Mouse (Mus musculus) lung, adult 2 months (tissue): ENCODE results near the gene Klhdc10.

Source experiments
- CTCF ChIP-seq: fragments of 200-500 bp; IDR thresholded peaks from 2 replicates; pipeline ENCODE4 v1.5.1; 2011; ENCODE audit warnings: mild to moderate bottlenecking, low read length, control low read depth; ENCODE audit not compliant: insufficient read depth
- POLR2A ChIP-seq: fragments of 200-500 bp; IDR thresholded peaks from 2 replicates; pipeline ENCODE4 v1.6.1; 2011; ENCODE audit warnings: low read depth, mild to moderate bottlenecking, control low read depth, low read length, borderline replicate concordance; ENCODE audit errors: extremely low read depth

- TF ChIP-seq POLR2A, result no peak
- TF ChIP-seq CTCF, result no peak
Measured at GRCm38 (mm10) chr6:30477784-30478183, 76.1 kb downstream of the Klhdc10 start.
